Mouse (Mus musculus): ENCODE results near the gene Vps35l. TPM values are rescaled to one million over a fixed set of nuclear protein-coding genes. Genes with fewer than 3 reads are reported as not detected.

The Vps35l gene
- total RNA-seq, 1 experiment from 2014 or later = 40.2 TPM

DNA sequence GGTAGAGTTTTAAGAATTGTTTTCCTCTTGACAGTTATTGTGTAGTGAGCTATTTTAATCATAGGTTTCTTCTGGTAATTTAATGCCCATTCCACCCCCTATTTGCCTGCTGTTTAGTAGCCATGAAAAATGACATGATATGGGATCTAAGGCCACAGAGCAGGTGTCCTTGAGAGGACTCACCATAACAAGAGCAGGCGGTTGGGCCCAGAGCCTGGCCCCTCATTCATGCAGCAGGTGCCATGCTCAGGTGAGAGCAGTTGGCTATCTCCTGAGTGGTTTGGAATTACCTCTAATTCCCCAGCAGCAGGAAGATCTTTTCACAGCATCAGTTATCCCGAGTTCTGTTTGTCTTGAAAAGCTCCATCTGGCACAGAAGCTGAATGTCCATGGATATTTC lies 14.6 kb upstream of the Vps35l start:
- ATAC-seq (replicated peaks in 1 of 2; ENCODE audit: insufficient read depth in 1 of 2, low FRiP score in 2 of 2, low TSS enrichment in 1 of 2, low read depth in 1 of 2, poor library complexity in 2 of 2, severe bottlenecking in 2 of 2) = no peak

DNA sequence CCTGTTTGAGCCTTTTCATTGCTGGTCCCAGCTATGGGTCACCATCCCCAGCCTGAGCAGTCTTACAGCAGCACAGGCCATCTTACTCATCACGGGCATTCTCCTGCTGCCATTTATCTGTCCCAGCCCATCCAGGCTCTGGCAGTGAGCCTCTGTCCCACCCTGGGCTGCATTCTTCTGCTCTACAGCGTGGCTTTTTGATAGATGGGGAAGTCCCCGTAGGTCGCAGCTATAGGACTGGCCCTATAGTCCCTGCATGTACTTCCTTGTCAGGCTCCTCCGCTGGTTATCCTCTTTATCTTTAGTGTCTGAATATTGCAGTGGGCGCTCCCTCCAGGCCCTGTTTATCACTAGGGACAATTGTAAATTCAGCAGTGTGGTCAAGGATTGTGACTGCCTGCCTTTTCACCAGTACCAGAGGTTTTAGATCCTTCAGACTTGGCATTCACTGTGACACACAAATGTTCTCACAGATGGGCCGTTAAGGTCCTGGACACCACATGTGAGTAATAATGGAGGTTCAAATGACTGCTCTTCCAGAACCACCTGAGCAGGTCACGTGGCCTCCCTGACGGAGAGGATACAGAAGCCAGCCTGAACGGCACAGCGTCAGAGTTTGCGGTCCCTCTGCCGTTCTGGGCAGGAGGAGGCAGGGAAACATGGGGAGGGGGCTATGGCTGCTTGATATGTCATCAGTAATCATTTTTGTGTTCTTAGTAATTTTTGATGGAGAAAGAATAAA lies 11.0 kb upstream of the Vps35l start:
- no peak for ATAC-seq (replicated peaks in 1 of 2; ENCODE audit: insufficient read depth in 1 of 2, low FRiP score in 2 of 2, low TSS enrichment in 1 of 2, low read depth in 1 of 2, poor library complexity in 2 of 2, severe bottlenecking in 2 of 2)

DNA sequence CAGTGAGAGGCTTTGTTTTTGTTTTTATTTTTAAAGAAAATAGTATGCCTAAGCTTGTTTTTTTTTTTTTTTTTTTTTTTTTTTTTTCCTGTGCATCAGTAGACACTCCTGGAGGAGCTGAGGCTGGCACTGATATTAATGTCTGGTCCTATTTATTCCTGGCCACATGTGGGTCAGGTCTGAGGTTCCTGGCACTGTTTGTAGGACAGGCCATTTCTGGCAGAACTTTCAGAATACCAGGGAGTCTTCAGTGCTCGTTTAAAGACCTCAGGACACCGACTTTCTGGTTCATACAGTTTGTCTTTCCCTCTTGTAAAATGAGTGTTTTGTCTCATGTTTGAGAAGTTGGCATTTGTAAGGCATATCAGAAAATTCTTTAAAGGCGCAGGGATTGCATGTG lies 8.2 kb upstream of the Vps35l start:
- ATAC-seq (replicated peaks in 1 of 2; ENCODE audit: insufficient read depth in 1 of 2, low FRiP score in 2 of 2, low TSS enrichment in 1 of 2, low read depth in 1 of 2, poor library complexity in 2 of 2, severe bottlenecking in 2 of 2) = no peak

DNA sequence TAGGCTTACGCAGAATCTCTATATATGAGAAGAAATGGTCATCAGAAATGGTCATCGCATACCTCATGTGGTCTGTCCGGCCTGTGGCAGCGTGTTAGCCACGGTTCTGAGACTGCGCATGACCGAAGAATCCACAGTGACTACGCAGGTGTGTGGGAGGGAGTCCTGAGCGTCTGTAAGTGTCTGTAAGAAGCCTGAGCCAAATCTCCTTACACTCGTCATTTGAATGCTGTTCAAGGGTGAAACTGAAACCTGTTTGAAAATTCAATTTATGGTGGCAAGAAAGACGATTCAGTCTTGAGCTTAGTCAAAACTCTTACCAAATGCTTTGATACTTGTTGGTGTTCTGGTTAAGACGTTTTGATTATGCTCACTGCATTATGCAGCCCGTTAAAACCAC lies 6.8 kb upstream of the Vps35l start:
- ATAC-seq (replicated peaks in 1 of 2; ENCODE audit: insufficient read depth in 1 of 2, low FRiP score in 2 of 2, low TSS enrichment in 1 of 2, low read depth in 1 of 2, poor library complexity in 2 of 2, severe bottlenecking in 2 of 2) = no peak

DNA sequence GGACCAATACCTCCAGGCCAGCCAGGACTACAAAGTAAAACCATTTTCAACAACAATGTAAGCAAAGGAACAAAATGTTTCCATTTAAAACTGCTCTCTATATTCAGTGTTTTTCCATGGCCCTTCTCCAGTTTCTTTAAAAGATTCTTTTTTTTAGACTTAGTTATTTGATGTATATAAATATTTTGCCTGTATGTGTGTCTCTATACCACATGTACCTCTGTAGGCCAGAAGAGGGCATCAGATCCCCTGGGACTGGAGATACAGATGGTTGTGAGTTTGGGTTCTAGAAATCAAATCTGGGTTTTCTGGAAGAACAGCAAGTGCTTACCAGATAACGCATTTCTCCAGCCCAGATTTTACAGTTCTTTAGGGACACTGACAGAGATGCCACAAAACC lies 1.3 kb upstream of the Vps35l start:
- ATAC-seq (replicated peaks in 1 of 2; ENCODE audit: insufficient read depth in 1 of 2, low FRiP score in 2 of 2, low TSS enrichment in 1 of 2, low read depth in 1 of 2, poor library complexity in 2 of 2, severe bottlenecking in 2 of 2) = no peak

DNA sequence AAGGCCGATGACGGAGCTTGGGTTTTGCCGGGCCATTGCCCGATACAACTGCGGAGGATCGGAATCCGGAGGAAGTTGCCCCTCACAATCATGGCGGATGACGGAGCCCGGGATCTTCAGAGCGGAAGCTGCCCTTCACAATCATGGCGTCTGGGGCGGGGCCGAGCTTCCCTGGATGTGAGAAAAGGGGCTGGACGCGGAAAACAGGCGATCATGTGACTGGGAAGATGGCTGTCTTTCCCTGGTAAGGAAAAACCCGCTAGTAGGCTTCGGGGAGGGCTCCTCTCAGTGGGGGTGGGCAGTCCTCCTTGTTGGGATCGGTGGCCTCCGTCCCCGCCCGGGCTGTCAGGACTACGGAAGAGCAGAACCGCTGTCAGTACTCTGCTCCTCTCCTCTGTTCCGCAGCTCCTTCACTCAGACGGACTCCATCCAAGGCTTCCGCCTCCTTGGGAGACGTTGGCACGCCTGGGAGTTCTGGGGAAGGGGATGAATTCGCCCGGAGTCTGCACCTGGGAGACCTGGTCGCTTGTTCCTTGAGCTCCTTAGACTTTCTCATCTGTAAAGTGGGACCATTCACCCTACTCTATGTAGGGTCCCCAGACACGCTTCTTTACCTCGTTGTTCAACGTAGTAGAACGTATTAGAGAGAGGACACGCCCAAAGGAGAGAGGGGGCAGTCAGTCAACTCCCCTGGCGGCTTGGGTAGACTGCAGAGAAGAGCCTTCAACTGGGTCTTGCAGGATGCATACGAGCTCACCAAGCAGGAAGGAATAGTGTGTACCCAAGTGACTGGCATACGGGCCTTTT lies 709 bp downstream of the Vps35l start:
- ATAC-seq (replicated peaks in 1 of 2; ENCODE audit: insufficient read depth in 1 of 2, low FRiP score in 2 of 2, low TSS enrichment in 1 of 2, low read depth in 1 of 2, poor library complexity in 2 of 2, severe bottlenecking in 2 of 2) = peak; percentile 96 to 97

DNA sequence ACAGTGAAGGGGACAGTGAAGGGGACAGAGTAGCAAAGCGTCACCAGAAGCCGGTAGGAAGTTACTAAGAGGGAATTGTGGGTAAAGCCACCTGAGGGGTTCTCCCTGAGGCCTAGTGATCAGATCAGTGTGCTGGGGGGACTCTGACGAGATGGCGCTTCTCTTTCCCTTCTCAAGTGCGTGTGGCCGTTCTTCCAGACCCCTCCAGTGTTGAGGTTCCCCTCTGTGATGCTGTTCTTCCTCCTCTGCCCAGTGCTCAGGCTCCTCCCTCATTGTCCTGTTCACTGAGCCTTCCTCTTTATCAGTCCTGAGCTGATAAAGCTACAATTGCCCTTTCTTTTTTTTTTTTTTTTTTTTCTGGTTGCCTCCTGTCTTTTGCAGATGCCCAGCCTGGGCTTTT lies 2.3 kb downstream of the Vps35l start:
- ATAC-seq (replicated peaks in 1 of 2; ENCODE audit: insufficient read depth in 1 of 2, low FRiP score in 2 of 2, low TSS enrichment in 1 of 2, low read depth in 1 of 2, poor library complexity in 2 of 2, severe bottlenecking in 2 of 2) = no peak

DNA sequence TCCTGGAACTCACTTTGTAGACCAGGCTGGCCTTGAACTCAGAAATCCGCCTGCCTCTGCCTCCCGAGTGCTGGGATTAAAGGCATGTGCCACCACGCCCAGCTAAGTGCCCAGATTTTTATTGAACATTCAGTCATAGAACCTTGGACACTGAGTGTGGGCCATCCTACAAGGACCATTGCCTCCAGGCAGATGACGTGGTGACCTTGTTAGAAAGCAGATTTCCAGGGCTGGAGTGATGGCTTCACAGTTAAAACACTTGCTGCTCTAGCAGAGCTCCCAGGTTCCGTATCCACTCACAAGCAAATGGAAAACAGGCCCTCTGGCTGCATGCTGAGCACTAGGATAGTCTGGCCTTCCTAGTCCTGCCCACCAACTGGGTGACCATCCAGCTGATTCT lies 4.7 kb downstream of the Vps35l start:
- no peak for ATAC-seq (replicated peaks in 1 of 2; ENCODE audit: insufficient read depth in 1 of 2, low FRiP score in 2 of 2, low TSS enrichment in 1 of 2, low read depth in 1 of 2, poor library complexity in 2 of 2, severe bottlenecking in 2 of 2)

DNA sequence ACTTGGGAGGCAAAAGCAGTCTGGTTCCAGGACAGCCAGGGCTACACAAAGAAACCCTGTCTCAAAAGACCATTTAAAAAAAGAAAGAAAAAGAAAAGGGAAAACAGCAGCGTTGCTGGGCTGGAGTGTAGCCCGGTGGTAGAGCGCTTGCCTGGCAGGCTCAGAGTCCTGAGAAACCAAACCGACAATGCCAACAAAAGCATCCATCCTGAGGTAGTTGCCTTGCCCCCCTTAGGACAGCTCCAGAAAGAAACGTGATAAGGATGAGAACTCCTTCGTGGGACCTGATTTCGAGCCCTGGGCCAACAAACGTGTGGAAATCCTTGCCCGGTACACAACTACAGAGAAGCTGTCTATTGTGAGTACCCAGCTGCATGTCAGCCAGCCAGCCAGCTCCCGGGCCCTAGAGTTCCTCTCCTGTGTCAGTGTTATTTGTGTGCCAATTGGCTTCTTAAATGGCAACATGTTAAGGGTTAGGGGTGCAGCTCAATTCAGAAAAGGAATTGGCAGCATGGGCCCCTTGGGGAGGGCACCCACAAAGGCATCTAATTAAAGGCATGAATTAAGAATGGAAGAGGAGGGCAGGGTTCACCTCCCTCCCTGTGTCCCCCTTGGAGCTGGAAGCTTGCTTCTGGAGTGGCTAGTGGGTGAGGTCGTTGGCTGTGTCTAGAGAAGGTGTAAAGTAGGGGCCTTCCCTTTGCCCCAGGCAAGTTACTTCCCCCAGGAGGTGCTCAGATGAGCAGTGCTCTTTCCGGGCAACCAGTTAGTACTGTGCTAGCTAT lies 8.1 kb downstream of the Vps35l start:
- ATAC-seq (replicated peaks in 1 of 2; ENCODE audit: insufficient read depth in 1 of 2, low FRiP score in 2 of 2, low TSS enrichment in 1 of 2, low read depth in 1 of 2, poor library complexity in 2 of 2, severe bottlenecking in 2 of 2) = no peak

DNA sequence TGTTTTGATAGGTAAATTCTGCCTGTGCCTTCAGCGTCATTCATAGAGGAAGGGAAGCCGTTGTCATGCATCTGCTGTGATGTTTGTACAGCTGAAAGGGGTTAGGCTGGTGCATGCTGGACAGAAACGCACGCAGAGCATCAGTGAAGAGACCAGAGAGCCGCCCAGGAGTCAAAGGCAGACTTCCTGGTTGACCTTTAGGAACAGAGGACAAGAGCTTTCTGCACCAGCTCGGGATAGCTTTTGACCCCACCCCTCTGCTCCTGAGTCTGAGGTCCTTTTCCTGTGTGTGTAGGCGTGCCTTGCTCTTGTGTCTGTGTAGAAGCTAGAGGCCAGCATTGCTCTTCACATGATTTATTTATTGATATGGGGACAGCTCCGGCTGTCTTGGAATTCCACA lies 9.7 kb downstream of the Vps35l start:
- ATAC-seq (replicated peaks in 1 of 2; ENCODE audit: insufficient read depth in 1 of 2, low FRiP score in 2 of 2, low TSS enrichment in 1 of 2, low read depth in 1 of 2, poor library complexity in 2 of 2, severe bottlenecking in 2 of 2) = no peak

DNA sequence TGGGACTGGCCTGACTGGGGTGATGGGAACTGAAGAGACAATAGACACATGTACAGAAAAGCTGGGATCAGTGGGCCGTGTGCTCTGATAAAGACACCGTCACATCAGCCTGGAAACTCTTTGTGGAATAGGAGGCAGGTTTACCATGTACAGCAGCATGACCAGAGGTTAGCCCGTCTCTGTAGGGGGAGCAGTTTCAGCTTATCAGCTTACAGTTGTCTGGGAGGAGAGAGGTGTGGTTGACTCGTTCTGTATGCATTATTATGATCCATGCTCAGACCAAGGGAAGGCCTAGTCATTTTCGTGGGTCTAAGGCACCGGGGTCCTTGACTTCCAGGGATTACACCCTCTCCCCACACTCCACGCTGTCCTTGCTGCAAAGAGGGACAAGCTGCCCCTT lies 11.6 kb downstream of the Vps35l start:
- no peak for ATAC-seq (replicated peaks in 1 of 2; ENCODE audit: insufficient read depth in 1 of 2, low FRiP score in 2 of 2, low TSS enrichment in 1 of 2, low read depth in 1 of 2, poor library complexity in 2 of 2, severe bottlenecking in 2 of 2)

DNA sequence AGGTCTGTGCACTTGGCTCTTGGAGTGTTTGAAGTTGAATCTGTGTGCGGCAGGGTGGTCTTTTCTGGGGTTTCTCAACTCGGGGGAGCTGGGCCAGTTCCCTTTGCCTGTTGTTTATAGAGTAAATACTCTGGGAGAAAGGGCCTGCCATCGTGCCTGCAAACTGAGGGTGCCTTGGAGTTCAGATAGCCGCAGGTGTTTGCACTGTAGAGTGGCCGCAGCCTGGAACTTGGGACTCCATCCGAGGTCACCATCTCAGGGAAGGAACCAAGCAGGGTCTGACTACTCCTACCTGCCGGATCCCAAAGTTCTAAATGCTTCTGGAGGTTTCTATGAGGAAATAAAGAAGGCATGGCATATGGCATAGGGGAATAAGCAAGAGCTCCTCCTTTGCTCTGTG lies 15.7 kb downstream of the Vps35l start:
- ATAC-seq (replicated peaks in 1 of 2; ENCODE audit: insufficient read depth in 1 of 2, low FRiP score in 2 of 2, low TSS enrichment in 1 of 2, low read depth in 1 of 2, poor library complexity in 2 of 2, severe bottlenecking in 2 of 2) = no peak

DNA sequence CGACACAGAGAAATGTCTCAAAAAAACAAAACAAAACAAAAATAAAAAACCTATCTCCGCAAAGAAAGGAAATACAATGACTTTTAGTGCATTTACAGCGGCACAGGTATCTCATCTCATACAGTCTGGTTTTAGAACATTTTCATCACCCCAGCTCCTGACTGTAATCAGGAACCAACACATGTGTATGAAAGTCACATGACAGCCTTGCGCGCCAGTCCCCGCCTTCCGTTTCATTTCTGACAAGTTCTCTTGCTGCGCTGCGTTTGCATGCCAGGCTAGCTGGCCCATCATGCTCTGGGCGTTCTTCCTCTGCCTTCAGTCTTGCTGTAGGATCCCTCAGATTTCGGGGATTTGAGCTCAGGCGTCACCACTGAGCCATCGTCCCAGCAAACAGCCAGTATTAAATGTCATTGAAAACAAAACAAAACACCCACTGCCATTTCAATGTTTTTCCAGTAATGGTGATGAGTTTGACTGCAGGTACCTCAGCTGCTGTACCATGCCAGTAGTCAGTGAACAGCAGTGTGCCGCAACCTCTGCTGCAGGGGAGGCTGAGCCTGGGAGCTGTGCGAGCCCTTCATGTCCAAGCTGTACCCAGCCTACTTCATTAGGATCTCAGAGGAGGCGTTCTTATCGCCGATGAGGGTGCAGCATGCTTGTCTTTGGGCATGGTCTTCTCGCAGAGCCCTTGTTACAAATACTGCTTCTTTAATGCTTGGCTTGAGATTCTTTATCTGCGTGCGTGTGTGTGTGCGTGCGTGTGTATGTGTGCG lies 16.7 kb downstream of the Vps35l start:
- ATAC-seq (replicated peaks in 1 of 2; ENCODE audit: insufficient read depth in 1 of 2, low FRiP score in 2 of 2, low TSS enrichment in 1 of 2, low read depth in 1 of 2, poor library complexity in 2 of 2, severe bottlenecking in 2 of 2) = peak; percentile 27 to 48; a peak in 1 of 4 replicates

DNA sequence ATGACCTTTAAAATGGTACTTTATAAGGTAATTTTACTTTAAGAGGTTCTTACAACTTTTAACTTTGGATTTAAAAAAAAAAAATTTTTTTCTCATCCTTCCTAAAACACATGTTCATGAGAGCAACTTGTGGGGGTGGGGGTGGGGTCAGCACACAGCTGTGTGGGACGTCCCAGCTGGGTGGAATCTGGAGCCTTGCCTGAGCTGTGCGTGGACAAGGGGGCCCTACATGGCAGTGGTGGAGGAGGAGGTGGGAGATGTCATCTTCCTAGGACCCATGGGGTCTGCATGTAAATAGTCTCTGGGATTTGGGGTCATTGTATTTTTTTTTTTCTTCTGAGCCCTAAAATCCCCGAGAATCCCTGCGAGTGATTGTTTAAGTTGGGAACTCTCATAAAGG lies 18.3 kb downstream of the Vps35l start:
- ATAC-seq (replicated peaks in 1 of 2; ENCODE audit: insufficient read depth in 1 of 2, low FRiP score in 2 of 2, low TSS enrichment in 1 of 2, low read depth in 1 of 2, poor library complexity in 2 of 2, severe bottlenecking in 2 of 2) = no peak

DNA sequence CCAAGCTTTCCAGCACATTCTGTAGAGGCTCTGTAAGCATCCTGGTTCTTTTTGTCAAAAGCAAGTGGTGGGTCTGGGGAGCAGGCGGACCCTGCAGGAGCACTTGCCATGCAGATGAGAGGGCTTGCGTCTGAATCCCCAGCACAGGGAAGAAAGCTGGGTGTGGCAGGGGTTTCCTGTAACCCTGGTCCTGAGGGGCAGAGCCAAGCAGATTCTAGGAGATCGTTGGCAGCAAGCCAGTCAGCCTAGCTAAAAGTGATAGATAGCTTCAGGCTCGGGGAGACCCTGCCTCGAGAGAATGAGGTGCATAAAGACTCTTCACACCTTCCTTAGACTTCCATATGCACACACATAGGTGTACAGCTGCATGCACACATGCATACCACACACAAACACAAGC lies 19.3 kb downstream of the Vps35l start:
- ATAC-seq (replicated peaks in 1 of 2; ENCODE audit: insufficient read depth in 1 of 2, low FRiP score in 2 of 2, low TSS enrichment in 1 of 2, low read depth in 1 of 2, poor library complexity in 2 of 2, severe bottlenecking in 2 of 2) = no peak

DNA sequence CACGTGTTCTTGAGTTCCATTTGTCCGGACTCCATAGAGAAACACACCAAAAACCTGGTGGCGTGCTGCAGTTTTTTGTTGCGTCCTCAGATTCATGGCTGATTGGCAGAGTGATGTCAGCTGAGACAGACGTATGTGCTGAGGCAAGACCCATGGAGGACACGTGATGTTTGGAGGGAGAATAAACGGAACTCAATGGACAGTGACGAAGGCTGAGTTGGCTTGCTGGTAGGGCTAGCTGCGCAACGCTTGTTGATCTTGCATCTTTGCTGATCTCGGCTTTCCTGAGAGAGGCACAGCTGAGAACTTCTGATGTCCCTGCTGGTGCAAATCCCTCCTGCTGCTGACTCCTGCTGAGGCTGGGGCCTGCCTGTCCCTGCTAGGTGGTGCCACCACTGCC lies 23.9 kb downstream of the Vps35l start:
- no peak for ATAC-seq (replicated peaks in 1 of 2; ENCODE audit: insufficient read depth in 1 of 2, low FRiP score in 2 of 2, low TSS enrichment in 1 of 2, low read depth in 1 of 2, poor library complexity in 2 of 2, severe bottlenecking in 2 of 2)

DNA sequence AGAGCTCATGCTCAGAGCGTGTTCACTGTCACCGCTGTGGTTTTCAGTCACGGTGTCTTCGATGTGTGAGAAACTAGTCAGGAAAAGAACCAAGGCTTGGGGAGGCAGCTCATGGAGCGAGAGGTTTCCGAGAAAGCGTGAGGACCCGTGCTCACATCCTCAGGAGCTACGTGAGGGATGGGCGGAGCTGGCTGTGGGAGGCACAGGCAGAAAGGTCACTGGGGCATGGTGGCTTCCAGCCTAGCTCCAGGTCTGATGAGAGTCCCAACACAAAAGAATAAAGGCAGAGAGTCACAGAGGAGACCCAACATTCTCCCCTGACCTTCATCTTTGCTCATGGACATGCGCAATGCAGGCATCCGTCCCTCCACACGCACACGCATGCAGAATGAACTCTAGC lies 24.7 kb downstream of the Vps35l start:
- no peak for ATAC-seq (replicated peaks in 1 of 2; ENCODE audit: insufficient read depth in 1 of 2, low FRiP score in 2 of 2, low TSS enrichment in 1 of 2, low read depth in 1 of 2, poor library complexity in 2 of 2, severe bottlenecking in 2 of 2)

All from hematopoietic stem cell, adult 5-6 weeks (primary cell).